Mouse (Mus musculus) cerebellum, postnatal 4 days (tissue): ENCODE measurements around the gene Fam25c.
"Not testable (repeated sequence)": the region's sequence is repeated elsewhere in the genome, so short reads cannot be mapped to it uniquely, and the experiment has no call there.

ENCODE experiments used
- DNase-seq, 2 experiments: peaks; one replicate each; pipeline ENCODE4 v3.0.0; 2022; ENCODE audit warnings: low spot score in 2 of 2, mixed read lengths in 1 of 2

The Fam25c gene

DNA sequence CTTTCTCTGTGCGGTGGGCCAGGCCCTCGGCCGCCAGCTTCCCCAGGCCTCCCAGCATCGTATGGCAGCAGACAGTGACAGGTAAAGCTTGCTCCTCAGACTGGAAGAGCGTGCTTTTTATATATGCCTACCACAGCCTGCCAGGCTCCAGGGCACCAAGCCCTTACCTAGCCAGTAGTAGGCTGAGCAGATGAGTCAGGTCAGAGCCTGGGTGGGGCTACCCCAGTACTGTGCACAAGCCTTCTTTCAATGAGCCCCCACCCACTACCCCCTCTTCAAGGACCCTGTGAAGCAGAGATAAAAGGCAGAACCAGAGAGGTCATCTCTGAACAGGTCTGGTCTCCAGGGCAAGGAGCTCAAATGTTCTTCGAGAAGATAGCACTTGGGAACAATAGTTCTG, at the start of gene Fam25c:
Gene Fam25c, minus strand, starts transcription at position 133 of the 400 bp plus-strand sequence.
- DNase-seq: no peak

DNA sequence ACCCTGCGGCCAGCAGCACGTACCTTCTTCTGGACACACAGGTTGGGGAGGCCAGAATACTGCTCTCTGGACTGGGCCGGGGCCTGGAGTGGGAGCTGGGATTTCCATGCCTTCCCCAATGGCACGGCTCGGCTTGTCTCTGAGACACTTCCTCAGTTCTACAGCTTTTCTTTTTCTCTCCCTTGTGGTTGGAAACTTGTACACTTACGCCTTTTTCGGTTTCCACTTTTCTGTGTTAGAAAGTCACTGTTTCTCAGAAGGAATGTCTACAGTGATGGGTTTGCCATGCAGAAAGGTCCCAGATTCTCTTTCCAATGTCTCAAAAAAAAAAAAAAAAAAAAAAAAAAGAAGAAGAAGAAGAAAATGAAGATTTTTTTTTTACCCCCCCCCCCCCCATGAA, 48.2 kb upstream of the Fam25c start:
- DNase-seq: no peak

- DNase-seq: no peak
Observed at GRCm38 (mm10) chr14:34402871-34403270, 47.6 kb upstream of the Fam25c start.

- peak; percentile 51 to 75 for DNase-seq
Observed at GRCm38 (mm10) chr14:34401135-34401534, 45.9 kb upstream of the Fam25c start.

- no peak for DNase-seq
Observed at GRCm38 (mm10) chr14:34400021-34400420, 44.8 kb upstream of the Fam25c start.

- DNase-seq: no peak
Observed at GRCm38 (mm10) chr14:34399301-34399700, 44.1 kb upstream of the Fam25c start.

DNA sequence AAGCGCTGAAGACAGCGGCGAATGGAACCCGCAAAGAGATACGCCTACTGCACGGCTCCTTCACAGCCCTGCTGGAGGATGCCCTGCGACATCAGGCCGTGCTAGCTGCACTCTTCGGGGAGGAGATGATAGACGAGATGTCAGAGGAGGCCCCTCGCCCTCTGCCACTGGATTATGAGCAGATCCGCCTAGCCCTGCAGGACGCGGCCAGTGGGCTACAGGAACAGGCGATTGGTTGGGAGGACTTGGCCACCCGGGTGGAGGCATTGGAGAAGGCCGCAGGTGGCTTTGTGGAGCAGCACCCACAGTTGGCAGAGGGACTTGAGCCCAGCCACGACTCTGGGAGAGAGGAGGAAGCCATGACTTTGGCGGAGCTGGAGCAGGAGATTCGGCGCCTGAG, 43.7 kb upstream of the Fam25c start:
- no peak for DNase-seq

GRCm38 (mm10) chr14:34397871-34398270, 42.6 kb upstream of the Fam25c start:
- DNase-seq: no peak

GRCm38 (mm10) chr14:34393295-34393694, 38.1 kb upstream of the Fam25c start:
- DNase-seq: no peak

DNA sequence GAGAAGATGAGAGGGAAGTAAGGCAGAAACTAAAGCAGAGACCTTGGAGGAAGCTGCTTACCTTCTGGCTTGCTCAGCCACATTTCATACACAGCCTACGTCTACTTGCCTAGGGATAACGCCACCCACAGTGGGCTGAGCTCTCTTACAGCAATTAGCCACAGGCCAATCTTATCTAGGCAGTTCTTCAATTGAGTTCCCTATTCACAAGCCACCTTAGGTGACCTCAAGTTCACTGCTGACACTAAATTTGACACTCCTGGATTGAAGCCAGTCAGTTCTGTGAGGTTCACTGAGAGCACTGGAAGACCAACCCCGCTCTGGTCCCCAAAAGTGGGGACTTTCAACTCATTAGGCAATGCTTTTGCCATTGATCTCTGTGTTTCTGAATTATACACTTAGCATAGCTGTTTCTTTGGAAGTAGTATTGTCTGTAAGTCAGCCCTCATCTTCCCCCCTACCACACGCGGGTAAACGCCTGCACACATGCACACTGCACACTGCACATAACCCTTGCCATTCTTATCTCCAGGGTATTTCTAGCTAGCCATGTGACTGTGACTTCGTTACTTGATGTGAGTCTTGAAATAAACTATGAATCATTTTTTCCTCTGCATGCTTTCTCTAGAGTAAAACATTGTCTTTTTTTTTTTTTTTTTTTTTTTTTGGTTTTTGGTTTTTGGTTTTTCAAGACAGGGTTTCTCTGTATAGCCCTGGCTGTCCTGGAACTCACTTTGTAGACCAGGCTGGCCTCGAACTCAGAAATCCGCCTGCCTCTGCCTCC, 27.9 kb upstream of the Fam25c start:
- DNase-seq: no peak

DNA sequence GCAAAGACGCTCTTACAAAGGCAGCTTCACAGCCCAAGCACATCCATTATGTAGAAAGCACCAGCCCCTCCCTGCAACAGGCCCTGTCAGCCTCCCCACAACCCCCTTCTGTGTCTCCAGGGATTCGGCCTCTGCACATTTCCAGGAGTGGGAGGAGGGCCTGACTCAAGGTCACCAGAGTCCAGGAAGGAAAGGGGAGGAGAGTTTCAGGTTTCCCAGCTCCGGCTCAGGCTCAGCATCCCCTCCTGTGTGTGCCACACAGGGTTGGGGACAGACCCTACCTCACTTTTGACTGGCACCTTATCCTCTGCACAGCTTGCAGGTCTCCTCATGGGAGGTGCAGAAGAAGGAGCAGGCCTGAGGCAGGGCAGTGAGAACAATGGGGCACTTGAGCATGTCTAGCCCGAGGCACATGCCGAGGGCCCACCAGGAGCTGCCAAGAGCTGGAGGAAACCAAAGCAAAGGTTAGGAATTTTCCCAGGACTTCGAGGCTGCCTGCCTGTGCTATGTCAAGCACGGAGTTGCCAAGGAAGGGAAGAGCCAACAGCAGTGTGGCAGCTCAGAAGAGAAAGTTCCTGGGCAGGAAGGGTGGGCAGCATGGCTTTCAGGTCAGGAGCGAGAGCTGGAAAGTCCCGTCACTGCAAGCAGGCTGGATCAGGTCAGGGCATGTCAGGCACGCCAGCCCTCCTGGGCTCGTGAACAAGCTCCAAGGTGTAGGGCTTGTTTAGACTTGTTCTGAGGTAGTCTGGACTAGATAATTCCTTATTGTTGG, 23.5 kb upstream of the Fam25c start:
- no peak for DNase-seq

- no peak for DNase-seq
Observed at GRCm38 (mm10) chr14:34377121-34377520, 21.9 kb upstream of the Fam25c start.

- no peak for DNase-seq
Observed at GRCm38 (mm10) chr14:34375941-34376340, 20.7 kb upstream of the Fam25c start.

- no peak for DNase-seq
Observed at GRCm38 (mm10) chr14:34375415-34375904, 20.2 kb upstream of the Fam25c start, which contains the start of gene Mmrn2. Mmrn2 (plus strand) TSS chr14:34375465.

DNA sequence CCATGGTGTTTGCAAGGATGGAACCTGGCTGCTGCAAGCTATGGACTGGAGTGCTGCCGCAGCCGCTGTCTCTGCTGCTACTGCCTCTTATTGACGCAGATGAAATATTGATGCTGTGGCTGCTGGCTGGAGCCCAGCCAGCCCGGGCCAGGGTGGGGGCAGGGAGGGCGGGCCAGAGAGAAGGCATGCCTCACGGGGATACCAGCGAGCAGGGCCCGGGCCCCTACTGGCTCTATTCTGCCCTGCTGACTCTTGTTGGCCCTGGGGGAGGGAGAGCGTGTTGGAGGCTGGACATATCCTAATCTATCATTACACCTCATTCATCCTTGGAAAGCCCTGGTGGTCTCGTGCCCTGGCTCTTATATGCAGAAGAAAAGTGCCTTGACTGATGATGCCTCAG, 19.3 kb upstream of the Fam25c start, which contains the start of gene Sncg:
Gene Sncg, minus strand, starts transcription at position 213 of the 400 bp plus-strand sequence.
- no peak for DNase-seq

GRCm38 (mm10) chr14:34373581-34373980, 18.3 kb upstream of the Fam25c start:
- DNase-seq: no peak

DNA sequence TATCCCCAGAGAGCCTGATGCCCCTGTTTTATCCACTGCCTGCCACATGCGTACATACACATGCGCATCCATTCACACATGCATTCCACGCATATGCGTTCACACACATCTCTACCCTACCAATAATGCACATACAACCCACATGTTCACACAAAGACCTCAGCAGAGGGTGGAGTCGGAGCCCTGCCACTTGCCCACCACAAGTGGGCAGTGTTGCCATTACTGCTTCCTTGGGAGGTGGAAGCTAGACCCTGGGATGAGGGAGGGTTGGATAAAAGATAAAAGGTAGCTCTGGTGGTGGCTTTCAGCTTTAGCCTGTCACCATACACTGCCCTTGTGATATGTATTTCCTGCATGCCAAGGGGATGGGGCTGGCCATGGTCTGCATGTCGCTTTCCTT, 17.4 kb upstream of the Fam25c start:
- DNase-seq: peak; percentile 51 to 70

DNA sequence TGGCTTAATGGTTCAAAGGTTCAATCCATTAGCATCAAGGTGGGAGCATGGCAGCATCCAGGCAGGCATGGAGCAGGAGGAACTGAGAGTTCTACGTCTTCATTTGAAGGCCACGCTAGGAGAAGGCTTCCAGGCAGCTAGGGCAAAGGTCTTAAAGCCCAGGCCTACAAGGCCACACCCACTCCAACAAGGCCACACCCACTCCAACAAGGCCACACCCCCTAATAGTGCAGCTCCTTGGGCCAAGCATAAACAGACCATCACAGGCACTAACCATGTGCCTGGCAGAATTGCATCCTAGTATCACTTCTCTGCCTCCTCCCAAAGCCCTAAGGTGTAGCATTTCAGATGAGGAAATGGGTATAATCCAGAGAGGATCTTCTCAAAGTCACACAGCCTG, 16.5 kb upstream of the Fam25c start:
- no peak for DNase-seq

DNA sequence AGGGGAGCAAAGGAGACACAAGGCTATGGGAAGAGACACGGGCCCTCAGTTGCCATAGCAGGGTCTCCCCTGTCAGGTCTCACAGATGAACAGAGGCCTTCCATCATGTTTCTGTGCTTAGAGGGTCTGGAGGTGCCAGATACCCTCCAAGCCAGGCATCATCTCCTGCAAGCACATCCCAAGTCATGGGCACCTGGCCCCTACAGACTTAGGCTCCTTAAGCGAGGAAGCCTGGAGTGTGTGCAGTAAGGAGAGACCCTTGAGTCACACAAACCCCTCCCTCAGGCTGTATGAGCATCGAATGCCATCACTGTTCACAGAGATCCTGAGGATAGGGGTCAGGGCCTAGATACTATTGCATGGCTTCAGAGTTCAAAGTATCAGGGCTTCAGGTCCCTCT, 15.7 kb upstream of the Fam25c start:
- DNase-seq: no peak

- no peak for DNase-seq
Observed at GRCm38 (mm10) chr14:34370203-34370602, 15.0 kb upstream of the Fam25c start.

DNA sequence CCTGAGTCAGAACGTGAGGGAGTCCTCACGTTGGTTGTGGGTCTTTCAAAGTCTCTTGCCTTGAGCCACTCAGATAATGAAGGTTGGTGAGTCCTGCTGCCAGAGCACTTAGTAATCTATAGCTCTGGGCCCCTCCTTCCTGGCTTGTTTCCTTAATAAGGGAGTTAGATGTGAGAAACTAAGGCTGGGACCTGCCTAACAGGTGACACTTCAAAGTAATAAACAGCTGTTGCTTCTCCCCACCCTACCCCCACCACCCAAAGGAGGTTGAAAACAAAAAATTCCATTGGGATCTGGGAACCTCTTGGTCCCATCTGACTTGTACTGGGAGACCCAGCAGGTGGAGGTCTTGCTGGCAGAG, 9.9 kb upstream of the Fam25c start:
- no peak for DNase-seq

- DNase-seq: not testable (repeated sequence)
Observed at GRCm38 (mm10) chr14:34364254-34365146, 9.3 kb upstream of the Fam25c start.
